Mouse (Mus musculus) neutrophil, adult 5-6 weeks (primary cell): ENCODE results near the gene Mrpl35. TPM values are rescaled to one million over a fixed set of nuclear protein-coding genes. Genes with fewer than 3 reads are reported as not detected.

Experiments used
- ATAC-seq: fragments of 151-379, 151-347 bp; 2 replicates; pipeline ENCODE4 v1.8.0; 2017; ENCODE audit warnings: mild to moderate bottlenecking, moderate TSS enrichment; ENCODE audit not compliant: insufficient number of reproducible peaks, poor library complexity, low FRiP score, severe bottlenecking; ENCODE audit errors: extremely low read depth
- total RNA-seq: library from RNA; stranded (forward); fragments of 200-1000 nt; gene quantifications from 2 replicates; pipeline ENCODE4 v1.2.3, GENCODE M21; 2017

The Mrpl35 gene
- total RNA-seq, 1 experiment from 2014 or later = 6.2 TPM

DNA sequence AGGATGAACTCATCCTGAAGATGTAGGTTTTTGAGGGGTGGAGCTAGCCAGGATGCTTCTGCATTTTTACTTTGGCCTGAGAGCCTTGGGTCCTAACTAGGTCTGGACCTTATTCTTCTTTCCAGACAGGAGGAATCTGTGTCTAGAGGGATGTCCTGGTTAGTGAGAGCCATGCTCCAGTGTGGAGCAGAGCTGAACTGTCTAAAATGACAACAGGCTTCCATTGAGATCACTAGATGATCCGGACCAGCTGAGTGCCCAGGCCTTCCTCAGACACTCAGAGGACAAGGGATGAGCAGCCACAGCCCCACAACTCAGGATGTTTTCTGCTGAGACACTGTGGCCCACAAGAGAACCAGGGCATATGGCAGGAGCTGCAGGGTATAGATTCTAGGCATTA lies 23.2 kb downstream of the Mrpl35 start:
- no peak for ATAC-seq

DNA sequence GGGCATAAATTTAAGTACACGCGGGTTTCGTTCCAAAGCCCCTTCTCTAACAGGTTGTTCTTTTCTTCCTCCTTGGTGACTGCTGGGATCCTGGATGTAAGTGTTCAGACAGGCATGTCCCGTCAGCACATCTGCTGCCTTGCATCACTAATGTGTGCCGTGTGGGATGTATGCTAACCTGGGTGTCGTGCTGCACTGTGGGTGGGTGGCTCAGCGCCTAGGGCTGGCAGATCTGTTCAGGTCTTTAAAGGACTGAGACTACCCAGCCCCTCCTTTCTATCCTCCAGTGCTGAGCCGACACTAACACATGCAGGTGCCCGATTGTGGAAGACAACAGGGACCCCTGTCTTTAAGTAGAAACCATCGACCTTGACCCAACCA lies 25.1 kb downstream of the Mrpl35 start:
- no peak for ATAC-seq

DNA sequence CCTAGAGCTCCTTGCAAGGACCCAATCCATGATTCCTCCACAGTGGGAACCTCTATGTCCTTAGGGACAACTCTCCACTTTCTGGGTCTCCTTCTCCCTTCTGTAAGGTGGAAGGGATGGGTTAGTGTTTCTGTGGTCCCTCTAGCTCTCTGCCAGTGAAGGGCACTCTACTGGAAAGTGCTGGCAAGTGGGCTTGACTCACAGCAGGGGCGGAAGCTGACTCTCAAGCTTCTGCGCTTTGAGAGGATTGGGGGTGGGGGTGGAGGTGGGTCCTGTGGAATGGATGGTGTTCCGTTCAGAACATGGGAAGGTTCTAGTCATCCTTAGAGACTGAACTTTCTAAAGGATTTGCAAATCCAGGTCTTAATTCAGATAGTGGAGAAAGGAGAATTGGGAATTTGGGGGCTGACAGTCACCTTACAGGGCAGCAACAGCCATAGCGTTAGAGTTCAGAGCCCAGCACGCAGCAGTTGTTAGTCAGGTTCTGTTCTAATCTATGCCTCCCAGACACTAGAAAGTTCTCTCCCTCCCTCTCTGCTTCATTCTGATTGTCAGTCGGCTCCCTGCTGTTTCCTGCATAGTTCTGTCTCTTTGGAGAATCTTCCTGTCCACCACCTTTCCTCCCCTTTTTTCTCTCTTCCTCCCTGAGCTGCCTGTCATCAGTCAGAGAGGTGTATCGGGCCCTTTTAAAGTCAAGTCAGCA lies 25.6 kb downstream of the Mrpl35 start:
- ATAC-seq = no peak

DNA sequence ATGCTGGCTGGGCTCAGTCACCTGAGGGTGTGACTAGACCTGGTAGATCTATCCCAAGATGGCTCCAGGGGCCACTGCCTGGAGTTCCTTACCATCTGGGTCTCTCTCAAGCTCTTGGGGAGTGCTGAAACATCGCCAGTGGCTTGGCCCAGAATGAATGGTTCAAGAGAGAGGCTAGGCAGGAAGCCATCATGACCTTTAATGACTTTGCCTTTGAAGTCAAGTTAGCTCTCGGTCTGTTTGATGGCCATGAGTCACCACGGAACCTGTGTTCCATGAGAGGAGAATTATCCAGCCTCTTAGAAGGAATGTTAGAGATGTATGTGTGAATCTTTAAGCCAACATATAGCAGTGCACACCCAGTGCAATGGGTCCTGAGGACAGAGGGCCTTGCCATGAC lies 27.4 kb downstream of the Mrpl35 start:
- no peak for ATAC-seq

- ATAC-seq = no peak
Observed at GRCm38 (mm10) chr6:71791771-71792170, 35.0 kb downstream of the Mrpl35 start.

DNA sequence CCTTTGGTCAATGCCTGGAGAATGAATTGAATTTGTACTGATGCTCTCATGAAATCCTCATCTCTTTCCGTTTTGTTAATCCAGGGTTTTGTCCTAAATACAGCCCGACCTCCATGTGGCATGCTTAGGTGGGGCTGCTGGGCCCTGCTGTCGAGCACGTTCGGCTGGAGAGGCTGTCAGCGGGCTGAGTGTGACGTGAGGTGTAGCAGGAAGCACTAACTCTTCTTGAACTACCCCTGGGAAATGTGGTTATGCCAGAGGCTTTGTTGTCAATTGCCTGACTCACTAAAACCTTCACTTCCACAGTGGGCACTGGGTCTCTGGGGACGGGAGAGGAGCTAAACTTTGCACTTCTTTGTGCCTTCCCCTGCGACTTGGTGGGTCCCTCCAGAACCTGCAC lies 38.4 kb downstream of the Mrpl35 start:
- no peak for ATAC-seq

DNA sequence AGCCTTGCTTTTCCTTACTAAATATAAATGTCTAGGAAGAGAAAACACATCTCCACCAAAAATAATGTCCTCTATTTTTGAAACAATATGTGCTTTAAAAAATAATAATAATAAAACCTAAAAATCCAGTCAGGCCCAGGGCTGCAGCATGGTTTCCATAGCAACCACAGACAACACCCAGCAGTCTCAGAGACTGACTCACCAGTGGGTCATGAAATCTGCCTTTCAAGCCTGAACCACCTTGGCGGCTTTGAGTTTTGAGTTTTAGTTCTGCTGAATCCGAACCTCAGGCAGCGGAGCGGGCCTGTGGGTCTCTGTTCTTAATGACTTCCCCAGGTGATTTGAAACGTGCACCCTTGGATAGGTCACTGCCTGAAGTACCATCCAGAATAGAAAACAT lies 43.6 kb downstream of the Mrpl35 start:
- no peak for ATAC-seq

GRCm38 (mm10) chr6:71780431-71780830 lies 46.3 kb downstream of the Mrpl35 start:
- no peak for ATAC-seq

DNA sequence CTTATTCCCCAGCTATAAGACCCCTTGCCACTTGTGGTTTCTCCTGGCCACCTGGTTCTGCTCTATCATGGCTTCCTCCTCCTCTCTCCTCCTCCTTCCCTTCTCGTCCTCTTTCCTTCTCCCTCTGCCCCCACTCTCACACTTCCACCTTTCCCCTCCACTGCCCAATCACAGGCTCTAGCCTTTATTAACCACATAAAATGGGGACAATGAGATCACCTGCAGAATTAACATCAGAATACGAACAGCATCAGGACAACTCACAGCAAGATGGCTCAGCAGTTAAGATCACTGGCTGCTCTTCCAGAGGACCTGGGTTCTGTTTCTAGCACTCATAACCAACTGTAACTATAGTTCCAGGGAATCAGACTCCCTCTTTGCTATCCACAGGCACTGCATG lies 46.9 kb downstream of the Mrpl35 start:
- ATAC-seq = no peak

DNA sequence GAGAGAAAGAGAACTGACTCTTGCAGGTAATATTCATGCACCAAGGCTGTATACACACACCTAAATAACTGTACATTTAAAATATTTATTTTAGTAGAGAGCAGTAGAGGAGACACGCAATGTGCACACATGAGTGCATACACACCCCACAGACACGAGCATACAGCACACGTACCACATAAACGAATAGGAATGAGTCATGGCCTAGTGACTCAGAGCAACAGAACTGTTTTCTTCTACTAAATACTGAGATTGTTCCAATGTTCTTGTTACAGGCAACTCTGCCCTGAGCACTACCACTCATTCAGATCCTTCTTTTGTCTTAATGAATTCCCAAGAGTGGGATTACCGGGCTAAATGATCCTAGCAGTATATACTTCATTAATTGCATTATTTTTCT lies 48.8 kb downstream of the Mrpl35 start:
- ATAC-seq = no peak

- no peak for ATAC-seq
Observed at GRCm38 (mm10) chr6:71772636-71773208, 54.0 kb downstream of the Mrpl35 start.

DNA sequence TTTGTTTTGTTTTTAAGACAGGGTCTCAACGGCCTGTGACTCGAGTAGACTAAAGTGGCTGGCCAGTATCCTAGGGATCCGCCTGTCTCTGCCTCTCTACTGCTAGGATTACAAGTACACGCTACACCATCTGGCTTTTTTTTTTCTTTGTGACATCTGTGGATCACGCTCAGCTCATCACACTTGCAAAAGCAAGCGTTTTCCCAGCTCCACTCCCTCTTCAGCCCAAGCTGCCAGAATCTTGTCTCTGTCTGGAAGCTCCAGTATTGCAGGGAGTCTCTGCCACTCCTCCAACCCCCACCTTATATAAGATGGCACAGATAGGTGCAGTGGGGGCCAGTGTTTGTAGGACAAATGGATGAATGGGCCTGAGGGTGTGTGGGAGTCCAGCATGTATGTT lies 54.6 kb downstream of the Mrpl35 start:
- ATAC-seq = no peak

- ATAC-seq = no peak
Observed at GRCm38 (mm10) chr6:71771282-71771681, 55.5 kb downstream of the Mrpl35 start.

- no peak for ATAC-seq
Observed at GRCm38 (mm10) chr6:71770856-71771255, 55.9 kb downstream of the Mrpl35 start.

DNA sequence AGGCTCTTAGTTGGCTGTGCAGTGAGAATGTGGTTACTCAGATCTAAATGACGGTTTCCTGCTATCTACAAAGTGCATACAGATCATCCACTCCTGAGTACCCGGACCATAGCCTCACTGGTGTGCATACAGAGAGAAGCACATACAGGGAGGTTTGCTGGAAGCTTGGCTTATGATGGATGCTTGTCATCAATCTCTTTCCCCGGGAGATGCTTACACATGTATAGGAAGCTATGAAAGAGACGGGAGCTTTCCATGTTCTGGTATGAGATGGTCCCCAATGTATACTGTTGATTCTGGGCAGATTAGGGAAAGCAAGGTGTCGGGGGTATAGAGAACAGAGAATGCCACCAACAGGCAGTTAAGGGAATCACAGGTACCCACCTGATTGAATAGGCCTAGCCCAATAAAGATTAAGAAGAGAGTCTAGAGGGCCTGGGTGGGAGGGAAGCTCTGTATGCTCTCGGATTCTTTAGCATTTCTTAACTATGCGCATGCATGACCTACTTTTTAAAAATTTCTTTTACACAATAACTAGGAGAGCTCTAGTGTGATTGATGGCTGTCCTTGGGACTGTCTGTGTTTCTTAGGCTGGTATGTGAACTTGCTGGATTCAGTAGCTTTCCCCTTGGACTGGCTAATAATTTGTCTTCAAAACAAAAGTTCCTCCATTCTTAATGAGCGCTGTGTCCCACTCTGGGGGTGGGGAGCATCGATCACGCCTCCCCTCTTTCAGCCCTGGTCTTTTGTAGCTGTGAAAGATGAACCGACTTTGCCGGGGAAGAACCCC lies 56.7 kb downstream of the Mrpl35 start:
- no peak for ATAC-seq

DNA sequence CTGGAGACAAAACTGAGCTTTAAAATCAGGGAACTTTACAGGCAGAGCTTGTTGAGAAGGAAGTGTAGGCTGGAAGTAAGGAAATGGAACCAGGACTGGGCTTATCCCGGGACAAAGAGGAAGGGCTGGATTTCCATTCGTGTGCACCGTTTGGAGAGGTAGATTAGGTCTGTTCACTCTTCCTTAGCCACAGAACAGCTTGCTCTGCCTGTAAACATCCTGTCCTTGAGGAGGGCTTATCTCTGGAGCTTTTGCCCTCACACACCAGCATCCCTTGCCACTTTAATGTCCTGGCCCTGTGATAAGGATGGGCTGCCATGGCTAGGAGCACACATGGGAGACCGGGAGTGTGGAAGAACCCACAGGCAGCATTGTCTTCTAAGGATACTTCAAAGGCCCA lies 59.0 kb downstream of the Mrpl35 start:
- ATAC-seq = no peak

Other genes with a start within 250 kb of the Mrpl35 start
- 136 and 147 TPM in 2 replicates for gene Kdm3a, start 194.0 kb downstream of the Mrpl35 start, total RNA-seq
- not detected in 2 replicates for gene Reep1, start 119.4 kb downstream of the Mrpl35 start, total RNA-seq
- 86.3 and 97.9 TPM in 2 replicates for gene Immt, start 4.4 kb upstream of the Mrpl35 start, total RNA-seq
- gene Ptcd3, start 81.8 kb upstream of the Mrpl35 start, total RNA-seq = 97.7 and 105 TPM in 2 replicates
- 64.6 and 76.6 TPM in 2 replicates for gene Polr1a, start 82.1 kb upstream of the Mrpl35 start, total RNA-seq